Mouse (Mus musculus): ENCODE measurements at regions not wholly inside any gene's neighbourhood (a gene's known extent, or its start where the extent isn't known, plus 50 kb on each side); places are given as distances from the start of the nearest gene placed in this dataset.
"Not testable (repeated sequence)": the region's sequence is repeated elsewhere in the genome, so short reads cannot be mapped to it uniquely, and the experiment has no call there.

DNA sequence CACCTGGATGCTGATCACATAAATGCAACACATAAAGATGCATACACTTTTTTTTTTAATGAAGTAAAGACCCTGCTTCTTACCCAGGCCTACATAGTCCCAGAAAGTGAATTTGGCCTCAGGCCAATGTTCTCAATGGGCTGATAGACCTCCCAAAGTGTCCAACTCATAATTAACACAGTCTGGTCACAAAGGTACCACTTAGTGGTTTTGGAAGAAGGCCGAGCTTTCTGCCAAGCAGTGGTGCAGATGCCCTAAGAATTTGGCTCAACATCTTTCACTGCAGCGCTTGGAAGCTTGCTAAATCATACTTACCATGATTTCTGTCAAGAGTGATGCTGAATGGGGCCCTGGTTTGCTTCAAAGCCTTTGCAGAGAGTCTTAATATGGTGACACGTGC is 706.4 kb upstream of the Rag2 start:
- DNase-seq (ENCODE audit: low read depth, low spot score), result no peak
- WGBS, result 71% methylated on average over 3 of the region's 3 CpGs

- no peak for DNase-seq (ENCODE audit: low read depth, low spot score)
- 46% methylated on average over 1 of the region's 1 CpGs for WGBS
Observed at GRCm38 (mm10) chr2:100919537-100920212, 704.8 kb upstream of the Rag2 start.

GRCm38 (mm10) chr2:100948632-100949031 is 675.9 kb upstream of the Rag2 start:
- WGBS, result 48% methylated on average over 3 of the region's 3 CpGs
- DNase-seq (ENCODE audit: low read depth, low spot score), result not testable (repeated sequence)

DNA sequence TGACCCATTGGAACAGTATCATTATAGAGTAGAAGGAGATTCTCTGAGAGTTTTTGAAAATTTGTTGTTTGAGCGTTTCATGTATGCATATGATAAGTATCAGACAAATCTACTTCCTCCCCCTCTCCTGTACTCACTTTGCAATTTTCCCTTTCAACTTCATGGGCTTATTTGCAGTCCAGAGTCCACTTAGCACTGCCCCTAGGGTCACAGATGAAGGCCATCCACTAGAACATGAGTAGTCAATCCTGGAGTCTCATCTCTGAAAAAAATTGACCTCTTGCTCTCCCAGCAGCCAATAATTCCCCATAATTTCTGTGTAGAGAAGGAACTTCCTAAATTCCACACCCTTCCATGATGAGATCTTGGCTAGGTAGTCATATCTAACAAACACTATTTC is 665.1 kb upstream of the Rag2 start:
- 81% methylated on average over 1 of the region's 1 CpGs for WGBS
- DNase-seq (ENCODE audit: low read depth, low spot score), result no peak

GRCm38 (mm10) chr2:100964584-100964983 is 659.9 kb upstream of the Rag2 start:
- no peak for DNase-seq (ENCODE audit: low read depth, low spot score)
- 85% methylated on average over 2 of the region's 2 CpGs for WGBS

GRCm38 (mm10) chr2:100977202-100977601 is 647.3 kb upstream of the Rag2 start:
- no peak for DNase-seq (ENCODE audit: low read depth, low spot score)

DNA sequence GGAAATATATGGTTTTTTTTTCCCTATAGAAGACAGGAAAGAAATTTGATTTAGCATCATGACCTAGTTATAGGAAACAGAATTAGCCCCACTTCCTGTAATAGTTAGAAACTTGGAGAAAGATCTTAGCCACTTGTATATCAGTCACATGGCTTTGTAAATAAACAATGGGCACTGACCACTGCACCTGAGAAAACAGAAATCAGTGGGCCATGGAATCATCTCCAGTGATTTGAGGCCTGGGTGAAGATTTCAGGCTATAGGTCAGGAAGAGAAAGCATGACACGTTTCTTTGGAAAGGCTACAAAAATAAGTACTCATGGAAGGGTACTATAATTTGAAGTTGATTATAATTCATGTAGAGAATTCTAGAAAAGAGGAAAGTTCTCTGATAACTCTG is 642.2 kb upstream of the Rag2 start:
- no peak for DNase-seq (ENCODE audit: low read depth, low spot score)
- WGBS, result 48% methylated on average over 1 of the region's 1 CpGs

DNA sequence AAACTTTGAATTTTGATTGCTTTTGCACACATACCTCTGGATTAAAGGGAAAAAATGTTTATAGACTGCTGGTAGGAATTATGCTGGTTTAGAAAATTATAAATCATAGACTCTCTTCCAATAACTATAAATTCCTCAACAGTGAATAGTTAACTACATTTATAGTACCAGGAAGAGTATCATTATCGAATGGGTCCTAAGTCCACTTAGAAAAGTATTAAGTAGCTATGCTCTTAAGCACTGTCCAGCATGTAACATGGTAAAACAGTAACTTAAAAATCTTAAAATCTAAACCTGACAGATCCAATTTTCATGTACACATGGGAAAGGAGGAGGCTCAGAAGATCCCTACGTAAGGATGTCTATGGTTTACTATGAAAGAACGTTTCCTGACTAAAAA is 609.2 kb upstream of the Rag2 start:
- WGBS, result 78% methylated on average over 3 of the region's 3 CpGs

GRCm38 (mm10) chr2:101019384-101019783 is 605.1 kb upstream of the Rag2 start:
- DNase-seq (ENCODE audit: low read depth, low spot score), result no peak
- 77% methylated on average over 2 of the region's 2 CpGs for WGBS

More for the DNA sequence above, 609.2 kb upstream of the Rag2 start:
- DNase-seq (ENCODE audit: low read depth, low spot score), result no peak

DNA sequence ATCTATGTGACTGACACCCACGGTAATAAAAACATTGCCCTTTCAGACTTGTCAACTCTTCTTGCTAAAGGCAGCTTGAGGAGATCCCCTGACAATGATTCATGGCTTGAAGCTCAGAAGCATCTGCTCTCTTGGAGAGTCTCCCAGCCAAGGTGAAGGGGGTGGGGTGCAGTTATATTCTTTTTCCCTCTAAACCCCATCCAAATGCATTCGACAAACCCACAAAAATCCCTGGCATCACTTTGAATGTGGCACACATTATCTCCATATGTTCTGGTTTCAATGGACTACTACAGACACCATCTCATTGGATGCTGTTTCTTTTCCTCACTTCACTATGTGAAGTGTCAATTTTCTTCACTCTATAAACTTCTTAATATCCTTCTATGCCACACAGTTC is 603.0 kb upstream of the Rag2 start:
- 79% methylated on average over 2 of the region's 2 CpGs for WGBS
- no peak for DNase-seq (ENCODE audit: low read depth, low spot score)

DNA sequence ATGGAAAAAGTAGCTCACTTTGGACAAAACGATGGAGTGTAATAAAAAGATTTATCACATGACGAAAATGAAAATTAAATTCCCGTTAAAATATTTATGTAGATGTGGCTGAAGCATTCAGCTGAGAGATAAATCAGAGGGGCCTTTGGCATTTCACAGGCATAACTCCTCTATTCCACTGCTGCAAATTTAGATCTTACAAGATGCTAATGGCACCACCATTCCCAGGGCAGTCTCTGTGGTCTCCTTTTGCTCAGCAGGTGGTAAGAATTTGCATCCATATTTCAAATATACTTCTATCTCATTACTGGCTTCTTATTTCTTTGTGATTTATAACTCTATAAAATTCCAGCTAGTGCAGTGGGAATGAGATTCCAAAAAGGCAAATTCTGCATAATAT is 581.5 kb upstream of the Rag2 start:
- WGBS, result 73% methylated on average over 3 of the region's 3 CpGs

GRCm38 (mm10) chr2:101062939-101063338 is 561.6 kb upstream of the Rag2 start:
- DNase-seq (ENCODE audit: low read depth, low spot score), result no peak
- WGBS, result 82% methylated on average over 4 of the region's 4 CpGs

More for the DNA sequence above, 581.5 kb upstream of the Rag2 start:
- DNase-seq (ENCODE audit: low read depth, low spot score), result no peak

DNA sequence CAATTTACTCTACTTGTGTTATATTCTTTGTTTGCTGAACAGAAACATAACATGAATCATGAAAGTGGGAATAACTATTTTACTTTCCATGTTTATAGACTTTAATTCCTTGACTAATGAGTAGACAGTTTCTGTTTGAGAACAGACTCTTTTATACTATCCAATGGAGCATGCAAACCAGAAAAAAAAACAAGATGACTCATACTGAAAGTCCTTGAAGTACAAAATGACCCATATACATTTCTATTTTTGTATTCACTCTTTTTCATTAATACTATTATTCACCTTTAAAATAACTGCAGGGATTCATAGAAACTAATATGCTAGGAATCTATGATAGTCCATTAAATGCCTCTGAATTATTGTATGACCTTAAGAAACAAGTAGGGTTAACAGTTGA is 549.5 kb upstream of the Rag2 start:
- DNase-seq (ENCODE audit: low read depth, low spot score), result no peak

GRCm38 (mm10) chr2:101080231-101080630 is 544.3 kb upstream of the Rag2 start:
- DNase-seq (ENCODE audit: low read depth, low spot score), result no peak
- 58% methylated on average over 1 of the region's 1 CpGs for WGBS

DNA sequence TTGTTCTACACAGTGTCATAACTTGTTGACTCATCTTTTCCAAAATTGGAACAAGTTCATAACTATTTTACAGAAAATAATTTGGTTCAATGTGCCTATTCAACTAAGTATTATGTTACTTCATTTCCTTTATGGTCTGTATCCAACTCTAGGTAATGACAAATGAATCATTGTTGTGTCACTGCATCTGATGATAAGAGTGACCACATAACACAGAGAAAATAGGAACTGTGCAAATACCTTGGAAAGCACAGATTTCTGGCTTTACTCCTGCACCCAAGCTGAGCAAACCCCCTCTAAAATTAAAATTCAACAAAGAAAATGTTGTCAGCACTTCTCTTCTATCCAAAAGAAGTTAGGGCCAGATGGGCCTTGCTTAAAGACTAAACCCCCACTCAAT is 540.7 kb upstream of the Rag2 start:
- no peak for DNase-seq (ENCODE audit: low read depth, low spot score)

DNA sequence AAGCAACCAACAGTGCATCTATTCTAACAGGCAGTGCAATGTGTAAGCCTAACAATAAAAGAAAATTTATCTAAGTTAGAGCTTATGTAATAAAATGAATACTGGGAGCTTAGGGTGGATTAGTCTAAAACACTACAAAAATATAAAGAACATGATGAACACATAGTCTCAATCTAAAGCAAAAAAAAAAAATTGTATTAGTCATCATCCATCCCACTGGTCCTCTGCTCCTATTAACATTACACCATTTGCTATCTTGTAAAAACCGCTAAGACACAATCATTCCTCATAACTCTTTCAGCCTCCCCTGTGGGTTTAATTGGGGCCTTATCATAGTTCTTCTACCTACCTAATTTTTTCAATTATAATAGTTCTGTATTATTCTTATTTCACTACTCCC is 539.9 kb upstream of the Rag2 start:
- WGBS, result 84% methylated on average over 1 of the region's 1 CpGs
- no peak for DNase-seq (ENCODE audit: low read depth, low spot score)

- WGBS, result 73% methylated on average over 1 of the region's 1 CpGs
- no peak for DNase-seq (ENCODE audit: low read depth, low spot score)
Observed at GRCm38 (mm10) chr2:101107183-101107872, 517.2 kb upstream of the Rag2 start.

- DNase-seq (ENCODE audit: low read depth, low spot score), result no peak
Observed at GRCm38 (mm10) chr2:101136867-101137266, 487.7 kb upstream of the Rag2 start.

GRCm38 (mm10) chr2:101139931-101140330 is 484.6 kb upstream of the Rag2 start:
- WGBS, result 96% methylated on average over 1 of the region's 1 CpGs
- DNase-seq (ENCODE audit: low read depth, low spot score), result no peak

More at GRCm38 (mm10) chr2:101136867-101137266, 487.7 kb upstream of the Rag2 start:
- 28% methylated on average over 1 of the region's 1 CpGs for WGBS

- WGBS, result 72% methylated on average over 5 of the region's 5 CpGs
- DNase-seq (ENCODE audit: low read depth, low spot score), result no peak
Observed at GRCm38 (mm10) chr2:101156755-101157271, 467.7 kb upstream of the Rag2 start.

DNA sequence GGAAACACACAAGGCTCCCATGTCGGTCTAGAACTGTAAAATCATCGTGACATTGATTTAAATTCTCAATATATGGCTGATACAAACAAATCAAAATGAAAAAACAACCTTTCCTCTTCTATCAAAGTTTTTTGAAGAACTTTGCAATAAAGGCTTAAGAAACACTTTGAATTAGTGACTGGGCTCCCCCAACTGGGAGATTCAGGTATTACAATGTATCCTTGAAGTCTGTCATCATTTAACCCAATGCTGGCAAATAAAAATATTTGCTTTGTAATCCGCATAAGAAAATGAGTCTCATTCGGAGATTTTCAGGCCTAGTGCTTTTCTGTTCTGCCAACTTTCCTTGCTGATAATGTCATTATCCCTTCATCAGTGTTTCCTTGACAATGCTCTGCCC is 465.2 kb upstream of the Rag2 start:
- DNase-seq (ENCODE audit: low read depth, low spot score), result no peak
- 29% methylated on average over 4 of the region's 4 CpGs for WGBS
